Mouse (Mus musculus) G1E (cell line): Measurements from ENCODE around the gene Lrch2. TPM values are rescaled to one million over a fixed set of nuclear protein-coding genes. Genes with fewer than 3 reads are reported as not detected.
"Not testable (repeated sequence)": the region's sequence is repeated elsewhere in the genome, so short reads cannot be mapped to it uniquely, and the experiment has no call there.

Experiments used
- ATAC-seq: 2 replicates; pipeline ENCODE4 v1.8.0; 2016; ENCODE audit warnings: mild to moderate bottlenecking; ENCODE audit not compliant: insufficient number of reproducible peaks, poor library complexity, low FRiP score, severe bottlenecking; ENCODE audit errors: extremely low read depth
- DNase-seq: peaks from one replicate; pipeline ENCODE4 v3.0.0; 2012; ENCODE audit warnings: low spot score
- H3K27me3 ChIP-seq: 2 replicates; pipeline ENCODE4 v1.6.1; 2012; ENCODE audit warnings: mild to moderate bottlenecking, low read length, inconsistent platforms; ENCODE audit not compliant: insufficient read depth
- H3K36me3 ChIP-seq: replicated peaks from 2 replicates; pipeline ENCODE3; 2012; ENCODE audit warnings: mild to moderate bottlenecking, inconsistent platforms
- H3K4me1 ChIP-seq: 2 replicates; pipeline ENCODE4 v1.6.1; 2012; ENCODE audit warnings: low read depth, low read length, inconsistent platforms, mixed read lengths; ENCODE audit not compliant: insufficient read depth
- H3K4me3 ChIP-seq: 2 replicates; pipeline ENCODE4 v1.5.1; 2012; ENCODE audit warnings: low read depth, mild to moderate bottlenecking, inconsistent platforms, low read length, moderate library complexity, mixed read lengths
- H3K9me3 ChIP-seq: replicated peaks from 2 replicates; pipeline ENCODE4 v1.6.1; 2012; ENCODE audit warnings: inconsistent platforms
- CTCF ChIP-seq: IDR thresholded peaks from 2 replicates; pipeline ENCODE4 v1.5.1; 2012; ENCODE audit warnings: low read depth, low read length, inconsistent platforms, mixed read lengths
- GATA1 ChIP-seq: IDR thresholded peaks from 2 replicates; pipeline ENCODE4 v1.6.1; 2012; ENCODE audit warnings: borderline replicate concordance, low read length, inconsistent platforms, mixed read lengths
- GATA2 ChIP-seq: IDR thresholded peaks from 2 replicates; pipeline ENCODE4 v1.6.1; 2012; ENCODE audit warnings: low read depth, low read length, inconsistent platforms, borderline replicate concordance
- POLR2AphosphoS5 ChIP-seq: IDR thresholded peaks from 2 replicates; pipeline ENCODE4 v1.6.1; 2012; ENCODE audit warnings: low read depth, low read length, inconsistent platforms; ENCODE audit not compliant: insufficient replicate concordance
- TAL1 ChIP-seq: conservative IDR thresholded peaks from 2 replicates; pipeline ENCODE4 v1.6.1; 2012; ENCODE audit warnings: low read depth, low read length, inconsistent platforms, mixed read lengths
- polyA plus RNA-seq: library from polyadenylated mRNA; stranded (reverse); fragments of >175 nt; gene quantifications from 2 replicates; pipeline ENCODE4 v1.2.3, GENCODE M21; 2012
- total RNA-seq, 2 experiments: library from RNA; stranded (forward) in 1 of 2; stranded (reverse) in 1 of 2; fragments of 200-1000 nt in 1 of 2; fragments of >200 nt in 1 of 2; fragmentation: Nextera tagmentation in 1 of 2; gene quantifications; 2 replicates each; pipeline ENCODE4 v1.2.3; 2014 to 2017

The Lrch2 gene
- total RNA-seq (2014; fragmentation: Nextera tagmentation) (not detected in 2 replicates), total RNA-seq (2017) (under 0.01 TPM in 1 of 2 replicates, not detected in the other), polyA plus RNA-seq (not detected in 2 replicates)

GRCm38 (mm10) chrX:147553421-147554201 is at the start of gene Lrch2:
Gene Lrch2 (minus strand): TSS chrX:147554081.
- DNase-seq (no peak), ATAC-seq (no peak)
- H3K9me3 ChIP-seq = peaks cover 7% of the 10 kb centered on the region
- no peaks in the 10 kb centered on the region for H3K36me3 ChIP-seq
- no peaks in the 10 kb centered on the region for H3K4me1 ChIP-seq
- H3K27me3 ChIP-seq = no peaks in the 10 kb centered on the region
- H3K4me3 ChIP-seq = no peak within 1 kb of the TSS
- no peak for TF ChIP-seq POLR2AphosphoS5
- no peak for TF ChIP-seq GATA2
- TF ChIP-seq GATA1 = no peak
- TF ChIP-seq TAL1 = no peak
- TF ChIP-seq CTCF = no peak

GRCm38 (mm10) chrX:147540934-147541870 is 12.7 kb downstream of the Lrch2 start:
- Histone ChIP-seq H3K36me3 (no peaks in the 10 kb centered on the region), H3K4me3 (no peak overlapping the region), H3K9me3 (peaks cover 10% of the 10 kb centered on the region; the same call in 1 of the 2 replicates), H3K27me3 (no peaks in the 10 kb centered on the region), H3K4me1 (no peaks in the 10 kb centered on the region)
- TF ChIP-seq GATA2 = no peak
- no peak for TF ChIP-seq TAL1
- TF ChIP-seq GATA1 = no peak
- TF ChIP-seq POLR2AphosphoS5 = no peak
- TF ChIP-seq CTCF = no peak
- ATAC-seq (no peak), DNase-seq (no peak)

DNA sequence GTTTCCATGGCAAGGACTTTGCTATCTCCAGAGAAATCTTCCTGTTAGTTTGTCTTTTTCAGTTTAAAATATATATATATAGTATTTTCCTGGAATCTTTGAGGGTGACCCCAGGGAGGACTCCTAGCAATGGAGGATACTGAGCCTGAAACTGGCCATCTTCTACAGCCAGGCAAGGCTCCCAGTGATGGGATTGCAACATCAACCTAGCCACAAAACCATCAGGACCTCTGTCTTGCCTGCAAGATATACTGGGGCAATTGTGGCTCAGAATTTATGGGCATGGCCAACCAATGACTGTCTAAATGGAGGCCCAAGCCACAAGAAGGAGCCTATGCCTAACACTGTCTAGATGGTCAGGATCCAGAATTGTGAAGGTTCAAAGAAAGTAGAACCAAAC is 15.5 kb downstream of the Lrch2 start:
- no peak for DNase-seq
- H3K4me1 ChIP-seq = no peaks in the 10 kb centered on the region
- H3K36me3 ChIP-seq = no peaks in the 10 kb centered on the region
- no peak overlapping the region for H3K4me3 ChIP-seq
- peaks cover 10% of the 10 kb centered on the region; the same call in 1 of the 2 replicates for H3K9me3 ChIP-seq
- TF ChIP-seq GATA1 (no peak), GATA2 (no peak), CTCF (no peak), POLR2AphosphoS5 (no peak)
- no peak for ATAC-seq
- no peaks in the 10 kb centered on the region for H3K27me3 ChIP-seq

DNA sequence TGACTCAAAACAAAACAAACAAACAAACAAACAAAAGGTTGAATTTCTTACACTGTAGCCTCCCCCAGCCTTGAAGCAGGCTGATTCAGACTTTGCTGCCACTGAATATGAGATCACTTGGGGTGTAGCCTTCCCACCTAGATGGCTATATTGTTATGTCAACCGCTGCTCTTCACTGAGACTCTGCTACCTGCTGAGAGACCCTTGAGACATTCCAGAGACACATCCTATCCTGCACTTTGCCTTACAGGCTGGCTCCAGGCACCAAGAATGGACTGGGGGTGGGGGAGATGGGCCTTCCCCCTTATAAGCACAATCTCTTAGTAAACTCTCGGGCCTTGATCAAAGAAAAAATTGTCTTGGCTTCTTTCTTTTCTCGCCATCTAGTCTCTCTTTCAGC is 16.8 kb downstream of the Lrch2 start:
- not testable (repeated sequence) for H3K4me3 ChIP-seq, DNase-seq, H3K27me3 ChIP-seq, H3K4me1 ChIP-seq, ATAC-seq, H3K36me3 ChIP-seq
- peaks cover 10% of the 10 kb centered on the region; the same call in 1 of the 2 replicates for H3K9me3 ChIP-seq

DNA sequence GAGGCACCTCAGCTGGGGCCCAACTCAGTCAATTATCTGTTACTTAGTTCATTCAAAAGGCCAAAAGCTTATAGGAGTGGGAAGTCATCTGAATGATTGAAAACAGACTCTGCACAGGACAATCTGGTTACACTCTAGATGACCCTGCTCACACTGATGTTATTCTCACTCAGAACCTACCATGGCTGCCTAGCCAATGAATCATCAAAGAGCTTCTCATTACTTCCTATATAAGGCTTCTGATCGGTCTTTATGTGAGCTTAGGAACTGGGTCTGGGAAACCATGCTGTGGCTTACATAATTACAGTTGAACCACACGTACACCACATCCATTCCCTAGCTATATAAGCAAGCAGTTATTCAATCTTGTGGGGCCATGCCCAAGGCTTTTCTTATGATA is 18.3 kb downstream of the Lrch2 start:
- no peak for DNase-seq
- Histone ChIP-seq H3K9me3 (0 out of 2 replicates have a peak, but pooled peaks cover 2% of the 10 kb centered on the region), H3K27me3 (no peaks in the 10 kb centered on the region), H3K36me3 (no peaks in the 10 kb centered on the region), H3K4me3 (no peak overlapping the region), H3K4me1 (no peaks in the 10 kb centered on the region)
- no peak for ATAC-seq
- TF ChIP-seq GATA2 = no peak
- no peak for TF ChIP-seq CTCF

DNA sequence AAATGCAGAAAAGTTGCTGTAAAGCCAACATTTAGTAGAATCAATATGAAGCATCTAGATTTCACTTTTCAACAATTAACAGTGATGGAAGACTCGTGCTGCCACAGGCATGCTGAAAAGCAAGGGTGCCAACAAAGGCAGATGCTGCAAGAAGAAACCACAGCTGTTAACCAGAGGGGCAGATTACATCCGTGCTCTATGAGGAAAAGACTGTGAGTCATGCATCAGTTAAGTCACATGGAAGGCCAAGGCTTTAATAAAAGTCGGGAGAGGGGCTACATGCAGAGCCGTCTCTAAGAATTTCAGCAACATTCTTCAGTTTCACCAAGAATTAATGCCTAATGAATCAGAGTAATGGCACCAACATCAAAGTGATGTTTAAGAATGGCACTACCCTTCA is 22.2 kb downstream of the Lrch2 start:
- Histone ChIP-seq H3K4me3 (no peak overlapping the region), H3K9me3 (no peaks in the 10 kb centered on the region), H3K4me1 (no peaks in the 10 kb centered on the region), H3K27me3 (no peaks in the 10 kb centered on the region), H3K36me3 (no peaks in the 10 kb centered on the region)
- no peak for DNase-seq
- no peak for ATAC-seq
- TF ChIP-seq POLR2AphosphoS5 (no peak), GATA1 (no peak), CTCF (no peak), GATA2 (no peak), TAL1 (no peak)
